Mouse (Mus musculus) monocyte, adult 2 months (primary cell): ENCODE data around the gene Kif16b.

Experiments
- DNase-seq, 2 experiments: peaks; one replicate each; pipeline ENCODE4 v3.0.0; 2022; ENCODE audit warnings: low spot score in 2 of 2, low read depth in 1 of 2

Gene Kif16b

DNA sequence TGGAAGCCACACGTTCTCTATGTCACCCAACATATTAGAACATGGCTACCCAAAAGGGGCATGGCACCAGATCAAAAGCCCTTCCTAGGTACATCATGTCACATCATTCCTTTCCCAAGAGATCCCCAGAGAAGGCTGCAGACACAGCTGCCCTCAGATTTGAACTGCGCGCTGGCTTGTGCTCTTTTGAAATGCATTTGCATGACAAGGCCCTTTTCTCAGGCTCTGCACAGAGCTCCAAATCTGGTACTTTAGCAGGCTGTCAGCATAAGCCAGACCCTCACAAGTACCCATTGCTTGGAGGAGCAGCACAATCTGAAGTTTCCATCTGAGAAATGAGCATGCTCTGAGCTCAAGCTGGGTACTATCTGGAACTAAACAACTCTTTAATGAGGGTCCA is 165.6 kb downstream of the Kif16b start:
- no peak for DNase-seq

DNA sequence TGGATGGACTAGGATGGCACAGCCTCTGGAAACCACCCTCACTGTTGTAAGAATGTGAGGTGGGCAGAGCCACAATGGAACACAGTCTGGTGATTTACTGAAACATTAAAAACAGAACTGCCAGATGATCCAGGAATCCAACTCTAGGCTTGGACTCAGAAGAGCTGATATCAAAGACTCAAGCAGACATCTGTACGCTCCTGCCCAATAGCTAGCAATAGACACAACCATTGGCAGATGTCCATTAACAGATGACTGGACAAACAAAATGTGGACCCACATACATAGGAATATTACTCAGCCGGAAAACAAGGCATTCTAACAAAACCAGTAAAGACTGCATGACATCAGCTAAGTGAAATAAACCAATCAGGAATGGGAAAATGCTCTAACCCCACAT is 167.3 kb downstream of the Kif16b start:
- no peak for DNase-seq

GRCm38 (mm10) chr2:142732370-142732769 is 169.0 kb downstream of the Kif16b start:
- DNase-seq = no peak

GRCm38 (mm10) chr2:142731778-142732092 is 169.6 kb downstream of the Kif16b start:
- DNase-seq = no peak

- no peak for DNase-seq
Measured at GRCm38 (mm10) chr2:142731016-142731777, 170.1 kb downstream of the Kif16b start.

- DNase-seq = no peak
Measured at GRCm38 (mm10) chr2:142724215-142725001, 176.9 kb downstream of the Kif16b start.

DNA sequence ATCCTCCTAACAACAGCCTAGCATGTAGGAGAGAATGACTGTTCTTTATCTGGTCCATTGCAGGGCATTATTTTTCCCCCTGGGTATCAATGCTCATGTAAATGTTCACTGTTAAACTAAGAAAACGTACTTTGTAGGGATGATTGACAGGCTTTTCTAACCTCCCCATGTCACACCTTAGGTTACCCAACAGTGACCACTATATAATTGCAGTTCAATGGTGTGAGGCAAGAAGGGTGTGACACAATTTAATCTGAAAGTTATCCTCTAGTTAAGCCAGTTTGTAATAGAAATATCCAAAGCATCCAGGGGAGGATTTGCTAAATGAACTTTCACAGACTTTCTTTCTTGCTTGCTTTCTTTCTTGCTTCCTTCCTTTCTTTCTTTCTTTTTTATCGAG is 181.2 kb downstream of the Kif16b start:
- DNase-seq = no peak

DNA sequence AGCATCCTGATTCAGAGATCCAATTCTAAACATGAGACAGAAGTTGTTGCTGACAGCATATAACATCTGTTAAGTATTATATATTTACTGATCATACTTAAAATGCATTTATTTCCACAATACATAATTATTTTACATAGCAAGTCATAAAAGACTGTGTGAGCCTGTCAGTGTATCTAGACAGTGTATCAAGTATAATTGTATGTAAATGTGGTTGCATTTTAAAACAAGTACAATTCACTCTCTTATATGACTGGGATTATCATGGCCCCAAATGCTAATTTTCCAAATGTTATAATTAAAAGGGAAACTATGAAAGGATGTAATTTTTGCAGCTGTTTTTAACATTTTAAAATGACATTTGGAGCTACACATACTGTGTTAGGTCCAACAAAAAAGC is 182.3 kb downstream of the Kif16b start:
- no peak for DNase-seq

DNA sequence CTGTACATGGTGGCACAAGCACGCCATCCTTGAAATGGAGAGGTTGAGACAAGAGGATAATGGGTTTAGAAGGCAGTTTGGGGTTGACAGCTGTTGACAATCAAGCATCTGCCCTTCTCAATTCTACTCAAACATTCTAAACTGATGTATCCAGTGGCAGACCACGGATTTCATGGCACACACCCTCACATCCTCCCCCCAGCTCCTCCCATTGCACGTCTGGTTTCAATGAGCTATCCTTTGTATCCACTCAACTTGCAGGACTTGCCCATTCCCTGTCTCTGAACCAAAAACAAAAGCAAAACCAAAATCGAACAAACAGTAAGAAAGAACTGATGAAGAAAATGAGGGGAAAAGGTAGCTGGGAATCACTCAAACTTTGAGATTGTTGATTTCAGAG is 183.7 kb downstream of the Kif16b start:
- DNase-seq = no peak

DNA sequence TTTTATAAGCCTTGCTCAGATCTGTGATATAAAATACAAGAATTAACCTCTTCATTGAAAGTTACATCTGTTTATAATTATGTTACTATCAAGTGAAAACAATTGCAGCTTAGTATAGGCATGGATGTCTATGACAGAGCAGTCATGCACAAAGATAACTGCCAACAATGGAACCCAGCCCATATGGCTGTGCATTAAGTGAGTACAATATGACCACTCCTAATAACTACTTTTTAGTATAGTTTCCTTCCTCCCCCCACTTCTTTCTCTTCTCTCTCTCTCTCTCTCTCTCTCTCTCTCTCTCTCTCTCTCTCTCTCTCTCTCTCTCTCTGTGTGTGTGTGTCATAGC is 185.4 kb downstream of the Kif16b start:
- DNase-seq = no peak

- no peak for DNase-seq
Measured at GRCm38 (mm10) chr2:142715186-142715911, 186.0 kb downstream of the Kif16b start.

DNA sequence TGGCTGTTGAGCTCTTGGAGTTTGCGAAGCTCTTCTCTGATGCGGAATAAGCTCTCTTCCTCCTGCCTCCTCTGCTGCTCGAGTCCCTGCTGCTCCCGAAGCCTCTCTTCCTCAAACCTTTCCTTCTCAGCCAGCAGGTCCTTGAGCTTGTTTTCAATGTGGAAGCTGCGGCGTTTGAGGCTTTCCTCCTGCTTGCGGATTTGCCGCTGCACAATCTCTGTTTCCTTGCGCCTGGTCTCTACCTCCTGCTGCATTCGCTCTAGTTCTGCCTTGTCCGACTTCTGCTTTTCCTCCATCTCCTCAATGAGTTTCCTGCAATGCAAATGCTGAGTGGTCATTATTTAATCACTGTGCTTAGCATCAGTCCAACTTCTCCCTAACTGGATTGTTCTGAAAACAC is 188.6 kb downstream of the Kif16b start:
- DNase-seq = no peak

DNA sequence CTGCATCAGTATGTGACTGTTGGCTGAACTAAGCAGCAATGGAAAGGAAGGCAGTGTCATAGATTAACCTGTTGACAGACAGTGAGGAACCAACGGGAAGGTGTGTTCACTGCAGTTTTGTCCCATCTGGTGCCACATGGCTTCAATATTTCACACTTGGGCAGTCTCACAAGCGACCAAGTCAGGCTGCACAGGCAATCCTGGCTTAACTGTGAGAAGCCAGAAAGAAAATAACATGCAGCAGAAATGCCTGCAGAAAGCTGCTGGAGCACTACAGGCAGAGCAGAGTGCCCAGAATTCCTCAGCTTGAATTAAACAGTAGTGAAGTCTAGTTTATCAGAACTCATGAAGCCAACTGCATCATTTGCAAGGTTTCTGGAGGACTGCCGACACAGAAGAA is 192.0 kb downstream of the Kif16b start:
- DNase-seq = no peak

DNA sequence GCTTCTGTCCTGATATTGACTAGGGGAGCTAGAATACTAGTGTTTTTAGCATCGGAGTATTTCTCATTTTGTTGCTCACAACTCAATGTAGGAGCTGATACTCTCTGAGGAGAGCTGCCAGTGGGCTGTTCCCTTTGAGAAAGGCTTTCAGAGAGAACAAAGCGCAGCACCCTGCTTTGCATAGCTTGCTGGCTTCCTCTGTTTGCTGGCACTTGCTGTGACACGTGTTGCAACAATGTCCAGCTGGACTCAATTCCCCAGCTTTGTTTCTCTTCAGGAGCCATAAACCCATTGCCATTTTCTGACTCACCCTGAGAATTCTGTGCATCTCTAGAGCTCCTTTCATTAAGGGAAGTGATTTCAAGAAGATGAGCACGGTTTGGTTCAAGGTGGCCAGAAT is 200.6 kb downstream of the Kif16b start:
- DNase-seq = no peak

- no peak for DNase-seq
Measured at GRCm38 (mm10) chr2:142698650-142699049, 202.7 kb downstream of the Kif16b start.

GRCm38 (mm10) chr2:142694936-142695331 is 206.4 kb downstream of the Kif16b start:
- no peak for DNase-seq

- no peak for DNase-seq
Measured at GRCm38 (mm10) chr2:142694019-142694935, 207.1 kb downstream of the Kif16b start.

DNA sequence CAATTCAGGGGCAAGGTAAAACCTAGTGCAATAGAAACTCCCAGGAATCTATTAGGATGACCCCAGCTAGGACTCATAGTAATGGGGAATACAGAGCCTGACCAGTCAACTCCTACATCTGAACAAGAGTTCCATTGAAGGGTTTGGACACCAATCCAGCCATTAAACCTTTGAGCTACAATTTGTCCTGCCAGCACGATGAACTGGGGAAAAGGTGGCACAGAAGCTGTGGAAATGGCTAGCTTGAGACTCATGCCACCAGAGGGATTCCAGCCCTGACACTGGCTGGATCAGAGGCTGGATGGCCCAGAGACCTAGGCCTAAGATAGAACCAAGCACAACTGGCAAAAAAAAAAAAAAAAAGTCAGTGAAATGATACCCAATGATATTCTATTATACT is 207.9 kb downstream of the Kif16b start:
- no peak for DNase-seq

GRCm38 (mm10) chr2:142689496-142689895 is 211.8 kb downstream of the Kif16b start:
- no peak for DNase-seq

DNA sequence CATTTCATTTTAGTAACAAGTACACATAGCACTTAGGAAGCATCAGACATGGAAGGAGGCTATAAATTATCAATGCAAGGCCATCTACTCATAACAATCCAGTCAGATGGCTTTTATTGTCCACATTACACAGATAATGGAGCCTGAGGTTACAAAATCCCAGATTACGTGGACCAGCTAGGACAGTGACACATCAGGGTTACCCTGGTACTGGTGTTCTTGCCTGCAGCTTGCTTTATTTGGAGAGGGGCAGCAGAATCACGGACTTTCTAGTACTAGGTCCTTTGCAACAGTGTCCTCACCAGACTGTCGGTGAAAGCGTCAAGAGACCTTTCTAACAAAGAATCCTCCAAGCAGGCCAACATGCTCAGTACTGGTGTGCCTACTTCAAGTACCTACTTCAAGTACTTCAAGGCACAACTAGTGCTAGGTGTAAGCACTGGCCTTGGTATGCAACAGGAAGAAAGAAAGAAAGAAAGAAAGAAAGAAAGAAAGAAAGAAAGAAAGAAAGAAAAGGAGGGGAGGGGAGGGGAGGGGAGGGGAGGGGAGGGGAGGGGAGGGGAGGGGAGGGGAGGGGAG is 213.3 kb downstream of the Kif16b start:
- no peak for DNase-seq
